Mouse (Mus musculus) myocyte (in vitro differentiated cells): ENCODE results near the gene Sema4g. TPM values are rescaled to one million over a fixed set of nuclear protein-coding genes. Genes with fewer than 3 reads are reported as not detected.

Experiments used
- H3K27me3 ChIP-seq: one replicate; pipeline ENCODE4 v1.6.1; 2011; ENCODE audit not compliant: control insufficient read depth, insufficient read depth, insufficient read length
- H3K36me3 ChIP-seq: one replicate; pipeline ENCODE4 v1.6.1; 2011; ENCODE audit not compliant: control insufficient read depth, insufficient read depth
- H3K4me2 ChIP-seq: one replicate; pipeline ENCODE4 v1.6.1; 2011; ENCODE audit warnings: low read depth, control low read depth
- H3K4me3 ChIP-seq: one replicate; pipeline ENCODE4 v1.5.1; 2011; ENCODE audit warnings: mild to moderate bottlenecking, control low read depth, moderate library complexity
- H3K79me2 ChIP-seq: one replicate; pipeline ENCODE4 v1.6.1; 2011; ENCODE audit not compliant: control insufficient read depth, insufficient read depth
- H3ac ChIP-seq: one replicate; pipeline ENCODE4 v1.6.1; 2011; ENCODE audit not compliant: control insufficient read depth, insufficient read length
- CEBPB ChIP-seq: IDR thresholded peaks from 2 replicates; pipeline ENCODE4 v1.6.1; 2011; ENCODE audit warnings: mild to moderate bottlenecking, moderate library complexity; ENCODE audit not compliant: poor library complexity, insufficient read depth, severe bottlenecking
- E2F4 ChIP-seq: IDR thresholded peaks from one replicate; pipeline ENCODE4 v1.6.1; 2011; ENCODE audit warnings: mild to moderate bottlenecking, control low read depth, moderate library complexity; ENCODE audit not compliant: insufficient read depth
- MAX ChIP-seq: IDR thresholded peaks from one replicate; pipeline ENCODE4 v1.6.1; 2011; ENCODE audit warnings: low read depth, mild to moderate bottlenecking, control low read depth
- MYOD1 ChIP-seq, 3 experiments: IDR thresholded peaks; one replicate each; pipeline ENCODE4 v1.6.1; 2011; ENCODE audit warnings: control low read depth in 2 of 3, low read depth in 2 of 3, mild to moderate bottlenecking in 2 of 3, moderate library complexity in 1 of 3; ENCODE audit not compliant: insufficient read length in 2 of 3, control insufficient read depth in 1 of 3
- MYOG ChIP-seq, 3 experiments: IDR thresholded peaks; one replicate each; pipeline ENCODE4 v1.6.1; 2011; ENCODE audit warnings: control low read depth in 2 of 3, low read depth in 2 of 3, mild to moderate bottlenecking in 2 of 3; ENCODE audit not compliant: insufficient read length in 2 of 3, control insufficient read depth in 1 of 3, insufficient read depth in 1 of 3
- POLR2A ChIP-seq: IDR thresholded peaks from one replicate; pipeline ENCODE4 v1.6.1; 2011; ENCODE audit warnings: low read depth, mild to moderate bottlenecking, control low read depth, moderate library complexity; ENCODE audit not compliant: insufficient read length
- POLR2AphosphoS2 ChIP-seq: IDR thresholded peaks from one replicate; pipeline ENCODE4 v1.6.1; 2011; ENCODE audit warnings: low read depth, control low read depth; ENCODE audit not compliant: insufficient read length
- REST ChIP-seq: IDR thresholded peaks from one replicate; pipeline ENCODE4 v1.6.1; 2011; ENCODE audit warnings: mild to moderate bottlenecking, control low read depth, moderate library complexity; ENCODE audit not compliant: insufficient read depth, insufficient read length
- SRF ChIP-seq: IDR thresholded peaks from one replicate; pipeline ENCODE4 v1.6.1; 2011; ENCODE audit warnings: low read depth; ENCODE audit not compliant: control insufficient read depth, insufficient read length
- TCF12 ChIP-seq: IDR thresholded peaks from one replicate; pipeline ENCODE4 v1.6.1; 2011; ENCODE audit warnings: mild to moderate bottlenecking, control low read depth; ENCODE audit not compliant: poor library complexity, insufficient read depth, severe bottlenecking
- TCF3 ChIP-seq: IDR thresholded peaks from one replicate; pipeline ENCODE4 v1.6.1; 2011; ENCODE audit warnings: low read depth, control low read depth; ENCODE audit not compliant: insufficient read length
- USF1 ChIP-seq: IDR thresholded peaks from one replicate; pipeline ENCODE4 v1.6.1; 2011; ENCODE audit warnings: low read depth, mild to moderate bottlenecking, control low read depth, moderate library complexity
- polyA plus RNA-seq: library from polyadenylated mRNA; unstranded; fragments of >200 nt; fragmentation: generic; extraction: Trizol; gene quantifications from one replicate; pipeline ENCODE4 v1.2.1, GENCODE M21; 2012; ENCODE audit warnings: missing spikeins

The Sema4g gene
- polyA plus RNA-seq, 1 experiment, result 0.43 TPM

- TF ChIP-seq USF1 (no peak), E2F4 (no peak), TCF12 (no peak), MYOD1 (IDR thresholded peaks at IDR 0.05; ENCODE audit: control insufficient read depth in 1 of 3, insufficient read length in 2 of 3, low read depth in 2 of 3) (no peak), REST (no peak)
- H3K36me3 ChIP-seq, result no peaks in the 10 kb centered on the region
- H3ac ChIP-seq, result peak overlapping the region; percentile 87
Measured at GRCm38 (mm10) chr19:45007021-45007420, 18.1 kb downstream of the Sema4g start.

GRCm38 (mm10) chr19:45007425-45008191 lies 18.7 kb downstream of the Sema4g start:
- Histone ChIP-seq H3K4me2 (peak overlapping the region; percentile 95), H3K27me3 (no peaks in the 10 kb centered on the region), H3K79me2 (peaks cover 22% of the 10 kb centered on the region), H3ac (no peak overlapping the region), H3K4me3 (peak overlapping the region; percentile 97), H3K36me3 (no peaks in the 10 kb centered on the region)
- no peak for TF ChIP-seq POLR2A
- no peak for TF ChIP-seq POLR2AphosphoS2
- no peak for TF ChIP-seq SRF
- TF ChIP-seq MYOD1 (IDR thresholded peaks at IDR 0.05; ENCODE audit: control insufficient read depth in 1 of 3, insufficient read length in 2 of 3, low read depth in 2 of 3), result no peak
- TF ChIP-seq CEBPB, result no peak
- no peak for TF ChIP-seq E2F4
- no peak for TF ChIP-seq TCF12

More at GRCm38 (mm10) chr19:45007021-45007420, 18.1 kb downstream of the Sema4g start:
- H3K79me2 ChIP-seq, result peaks cover 22% of the 10 kb centered on the region
- peak overlapping the region; percentile 95 for H3K4me2 ChIP-seq
- H3K27me3 ChIP-seq, result no peaks in the 10 kb centered on the region
- H3K4me3 ChIP-seq, result peak overlapping the region; percentile 97

GRCm38 (mm10) chr19:45010646-45011045 lies 21.7 kb downstream of the Sema4g start:
- no peaks in the 10 kb centered on the region for H3K27me3 ChIP-seq
- H3K4me3 ChIP-seq, result no peak overlapping the region
- H3K79me2 ChIP-seq, result peaks cover 18% of the 10 kb centered on the region
- H3ac ChIP-seq, result no peak overlapping the region
- TF ChIP-seq MAX (no peak), MYOG (IDR thresholded peaks at IDR 0.05; ENCODE audit: control insufficient read depth in 1 of 3, insufficient read depth in 1 of 3, insufficient read length in 2 of 3, low read depth in 2 of 3) (no peak), MYOD1 (IDR thresholded peaks at IDR 0.05; ENCODE audit: control insufficient read depth in 1 of 3, insufficient read length in 2 of 3, low read depth in 2 of 3) (peak in 1 of 3 experiments; percentile 17)
- H3K36me3 ChIP-seq, result no peaks in the 10 kb centered on the region
- H3K4me2 ChIP-seq, result peak overlapping the region; percentile 34

GRCm38 (mm10) chr19:45012219-45012618 lies 23.3 kb downstream of the Sema4g start:
- H3K27me3 ChIP-seq, result no peaks in the 10 kb centered on the region
- TF ChIP-seq SRF (no peak), CEBPB (no peak), REST (no peak), E2F4 (no peak), TCF12 (no peak), MYOD1 (IDR thresholded peaks at IDR 0.05; ENCODE audit: control insufficient read depth in 1 of 3, insufficient read length in 2 of 3, low read depth in 2 of 3) (no peak), POLR2AphosphoS2 (no peak), TCF3 (no peak)
- no peaks in the 10 kb centered on the region for H3K36me3 ChIP-seq
- H3K79me2 ChIP-seq, result peaks cover 16% of the 10 kb centered on the region
- no peak overlapping the region for H3K4me2 ChIP-seq
- no peak overlapping the region for H3K4me3 ChIP-seq
- no peak overlapping the region for H3ac ChIP-seq

- Histone ChIP-seq H3K27me3 (no peaks in the 10 kb centered on the region), H3K4me3 (no peak overlapping the region), H3ac (no peak overlapping the region), H3K4me2 (no peak overlapping the region), H3K79me2 (peaks cover 12% of the 10 kb centered on the region), H3K36me3 (no peaks in the 10 kb centered on the region)
- TF ChIP-seq TCF12 (no peak), REST (no peak), TCF3 (no peak), USF1 (no peak)
Measured at GRCm38 (mm10) chr19:45012636-45013035, 23.7 kb downstream of the Sema4g start.
